Mouse (Mus musculus): ENCODE data around the gene Armc2. TPM values are rescaled to one million over a fixed set of nuclear protein-coding genes. Genes with fewer than 3 reads are reported as not detected.

Armc2 gene
- total and polyA plus RNA-seq, 3 experiments, result 0.08 to 0.13 TPM; not detected in 1

- Histone ChIP-seq H3K27ac (ENCODE audit: control insufficient read depth, low read depth, low read length) (no peak overlapping the region), H3K36me3 (ENCODE audit: control insufficient read depth in 1 of 2, insufficient read depth in 2 of 2, low read length in 2 of 2) (no peaks in the 10 kb centered on the region; a peak in 1 of 4 replicates), H3K79me2 (ENCODE audit: control insufficient read depth, insufficient read depth, low read length, poor library complexity) (no peaks in the 10 kb centered on the region), H3K4me3 (ENCODE audit: control insufficient read depth in 1 of 2, insufficient read depth in 1 of 2, low read depth in 2 of 2, low read length in 2 of 2) (no peak overlapping the region), H3K27me3 (ENCODE audit: control insufficient read depth in 1 of 2, insufficient read depth in 2 of 2, low read length in 2 of 2) (peaks cover 4 to 27% of the 10 kb centered on the region in 2 experiments), H3K9me3 (replicated peaks; ENCODE audit: insufficient read depth, low read length) (no peaks in the 10 kb centered on the region), H3K4me1 (ENCODE audit: control insufficient read depth in 1 of 2, insufficient read depth in 2 of 2, low read length in 2 of 2) (0 out of 4 replicates have a peak, but pooled peaks cover 0 to 2% of the 10 kb centered on the region in 2 experiments), H3K9ac (ENCODE audit: control insufficient read depth, low read depth, low read length, poor library complexity, severe bottlenecking) (no peak overlapping the region)
- no peak for DNase-seq (ENCODE audit: low read depth, low spot score)
- TF ChIP-seq GABPA (IDR thresholded peaks at IDR 0.05; ENCODE audit: low read depth, low read length), result no peak
Observed at GRCm38 (mm10) chr10:42010761-42011435, 7.3 kb downstream of the Armc2 start.

- TF ChIP-seq CHD1 (IDR thresholded peaks at IDR 0.05; ENCODE audit: low read depth, low read length), result no peak
- no peak for TF ChIP-seq POLR2AphosphoS5 (IDR thresholded peaks at IDR 0.05; ENCODE audit: borderline replicate concordance, low read depth, low read length)
- no peak for DNase-seq (ENCODE audit: low read depth, low spot score)
- Histone ChIP-seq H3K27me3 (ENCODE audit: control insufficient read depth in 1 of 2, insufficient read depth in 2 of 2, low read length in 2 of 2) (peaks cover 0 to 3% of the 10 kb centered on the region in 2 experiments), H3K36me3 (ENCODE audit: control insufficient read depth in 1 of 2, insufficient read depth in 2 of 2, low read length in 2 of 2) (no peaks in the 10 kb centered on the region), H3K4me1 (ENCODE audit: control insufficient read depth in 1 of 2, insufficient read depth in 2 of 2, low read length in 2 of 2) (no peaks in the 10 kb centered on the region), H3K9me3 (replicated peaks; ENCODE audit: insufficient read depth, low read length) (no peaks in the 10 kb centered on the region), H3K79me2 (ENCODE audit: control insufficient read depth, insufficient read depth, low read length, poor library complexity) (no peaks in the 10 kb centered on the region), H3K27ac (ENCODE audit: control insufficient read depth, low read depth, low read length) (no peak overlapping the region), H3K9ac (ENCODE audit: control insufficient read depth, low read depth, low read length, poor library complexity, severe bottlenecking) (no peak overlapping the region), H3K4me3 (ENCODE audit: control insufficient read depth in 1 of 2, insufficient read depth in 1 of 2, low read depth in 2 of 2, low read length in 2 of 2) (no peak overlapping the region)
Observed at GRCm38 (mm10) chr10:42005259-42005658, 13.0 kb downstream of the Armc2 start.

GRCm38 (mm10) chr10:42004690-42005089 is 13.6 kb downstream of the Armc2 start:
- no peak for DNase-seq (ENCODE audit: low read depth, low spot score)
- no peaks in the 10 kb centered on the region for H3K36me3 ChIP-seq (ENCODE audit: control insufficient read depth in 1 of 2, insufficient read depth in 2 of 2, low read length in 2 of 2)
- TF ChIP-seq ZC3H11A (IDR thresholded peaks at IDR 0.05; ENCODE audit: low read depth, low read length) (no peak), ZNF384 (IDR thresholded peaks at IDR 0.05; ENCODE audit: low read depth, low read length) (no peak), GABPA (IDR thresholded peaks at IDR 0.05; ENCODE audit: low read depth, low read length) (no peak), ZKSCAN1 (IDR thresholded peaks at IDR 0.05; ENCODE audit: low read depth, low read length) (no peak)
- H3K79me2 ChIP-seq (ENCODE audit: control insufficient read depth, insufficient read depth, low read length, poor library complexity), result no peaks in the 10 kb centered on the region
- H3K27ac ChIP-seq (ENCODE audit: control insufficient read depth, low read depth, low read length), result no peak overlapping the region
- H3K9me3 ChIP-seq (replicated peaks; ENCODE audit: insufficient read depth, low read length), result no peaks in the 10 kb centered on the region
- no peaks in the 10 kb centered on the region for H3K4me1 ChIP-seq (ENCODE audit: control insufficient read depth in 1 of 2, insufficient read depth in 2 of 2, low read length in 2 of 2)
- H3K9ac ChIP-seq (ENCODE audit: control insufficient read depth, low read depth, low read length, poor library complexity, severe bottlenecking), result no peak overlapping the region
- peaks cover 0 to 3% of the 10 kb centered on the region in 2 experiments for H3K27me3 ChIP-seq (ENCODE audit: control insufficient read depth in 1 of 2, insufficient read depth in 2 of 2, low read length in 2 of 2)
- H3K4me3 ChIP-seq (ENCODE audit: control insufficient read depth in 1 of 2, insufficient read depth in 1 of 2, low read depth in 2 of 2, low read length in 2 of 2), result no peak overlapping the region

- H3K27ac ChIP-seq (ENCODE audit: control insufficient read depth, low read depth, low read length), result no peak overlapping the region
- TF ChIP-seq CHD1 (IDR thresholded peaks at IDR 0.05; ENCODE audit: low read depth, low read length), result no peak
- no peak for TF ChIP-seq NELFE (IDR thresholded peaks at IDR 0.05; ENCODE audit: low read depth, low read length)
- TF ChIP-seq SMC3 (IDR thresholded peaks at IDR 0.05; ENCODE audit: low read depth, low read length), result no peak
- no peak for TF ChIP-seq NRF1 (IDR thresholded peaks at IDR 0.05; ENCODE audit: insufficient read depth, low read depth, low read length, poor library complexity, severe bottlenecking)
- no peak for TF ChIP-seq TAL1 (IDR thresholded peaks at IDR 0.05; ENCODE audit: low read length)
- TF ChIP-seq KAT2A (conservative IDR thresholded peaks at IDR 0.05; ENCODE audit: low read depth, low read length), result no peak
- TF ChIP-seq POLR2AphosphoS2 (IDR thresholded peaks at IDR 0.05; ENCODE audit: low read length), result no peak
- no peak for TF ChIP-seq TBP (IDR thresholded peaks at IDR 0.05; ENCODE audit: low read depth, low read length)
- TF ChIP-seq ZNF384 (IDR thresholded peaks at IDR 0.05; ENCODE audit: low read depth, low read length), result no peak
- no peak for TF ChIP-seq MYB (IDR thresholded peaks at IDR 0.05; ENCODE audit: low read depth, low read length)
- TF ChIP-seq MAX (IDR thresholded peaks at IDR 0.05; ENCODE audit: low read length), result no peak
- TF ChIP-seq BHLHE40 (IDR thresholded peaks at IDR 0.05; ENCODE audit: borderline replicate concordance, low read depth, low read length), result no peak
- no peak for TF ChIP-seq SIN3A (IDR thresholded peaks at IDR 0.05; ENCODE audit: low read length)
- no peak for TF ChIP-seq USF2 (IDR thresholded peaks at IDR 0.05; ENCODE audit: borderline replicate concordance in 1 of 2, insufficient read depth in 1 of 2, low read depth in 1 of 2, low read length in 2 of 2)
Observed at GRCm38 (mm10) chr10:42004056-42004455, 14.2 kb downstream of the Armc2 start.

More at GRCm38 (mm10) chr10:42004056-42004455, 14.2 kb downstream of the Armc2 start:
- Histone ChIP-seq H3K27me3 (ENCODE audit: control insufficient read depth in 1 of 2, insufficient read depth in 2 of 2, low read length in 2 of 2) (peaks cover 0 to 3% of the 10 kb centered on the region in 2 experiments), H3K36me3 (ENCODE audit: control insufficient read depth in 1 of 2, insufficient read depth in 2 of 2, low read length in 2 of 2) (no peaks in the 10 kb centered on the region), H3K4me3 (ENCODE audit: control insufficient read depth in 1 of 2, insufficient read depth in 1 of 2, low read depth in 2 of 2, low read length in 2 of 2) (no peak overlapping the region), H3K4me1 (ENCODE audit: control insufficient read depth in 1 of 2, insufficient read depth in 2 of 2, low read length in 2 of 2) (no peaks in the 10 kb centered on the region), H3K9ac (ENCODE audit: control insufficient read depth, low read depth, low read length, poor library complexity, severe bottlenecking) (no peak overlapping the region), H3K79me2 (ENCODE audit: control insufficient read depth, insufficient read depth, low read length, poor library complexity) (no peaks in the 10 kb centered on the region), H3K9me3 (replicated peaks; ENCODE audit: insufficient read depth, low read length) (no peaks in the 10 kb centered on the region)
- no peak for DNase-seq (ENCODE audit: low read depth, low spot score)

Data from MEL (cell line).